Mouse (Mus musculus) E14TG2a.4 (cell line): ENCODE measurements around the gene Hmcn2.

Experiments
- CTCF ChIP-seq: conservative IDR thresholded peaks from 2 replicates; pipeline ENCODE4 v1.5.1; 2014; ENCODE audit warnings: low read length
- NANOG ChIP-seq: IDR thresholded peaks from 2 replicates; pipeline ENCODE4 v1.6.1; 2014; ENCODE audit warnings: borderline replicate concordance, low read length, mixed read lengths
- POU5F1 ChIP-seq: IDR thresholded peaks from 2 replicates; pipeline ENCODE4 v1.6.1; 2014; ENCODE audit warnings: low read length, borderline replicate concordance

GRCm38 (mm10) chr2:31460025-31460571 lies 145.9 kb downstream of the Hmcn2 start:
- TF ChIP-seq CTCF, result no peak
- no peak for TF ChIP-seq NANOG
- TF ChIP-seq POU5F1, result no peak
